12 mouse cellular contexts compared by ENCODE assay signal in genomic region chr14:120433931-120434398, GRCm38 (mm10). TPM values are rescaled to one million over a fixed set of nuclear protein-coding genes. Genes with fewer than 3 reads are reported as not detected.
DNase-seq lines count a peak whose midpoint lies in the region; ATAC-seq and TF ChIP-seq lines count a peak whose summit lies in the region.
"Had no signal": no experiment of that assay in that cellular context is flagged by ENCODE, and none has a peak within 500 bp of the region (broad histone marks: within the 10 kb centered on the region; RNA-seq: fewer than 3 reads in every experiment).

No protein-coding gene starts in this region.

- no peaks in the 10 kb centered on the region for H3K36me3 ChIP-seq in hindbrain, embryonic 11.5 days (ENCODE audit: control insufficient read depth, insufficient read depth, low read length)
- H3K36me3 ChIP-seq in hindbrain, embryonic 10.5 days: no peaks in the 10 kb centered on the region
- H3K36me3 ChIP-seq in intestine, embryonic 16.5 days (ENCODE audit: control insufficient read depth, insufficient read depth, low read length): peaks cover 10% of the 10 kb centered on the region

- TF ChIP-seq CTCF in brain, embryonic 14.5 days (IDR thresholded peaks at IDR 0.05; ENCODE audit: borderline replicate concordance, extremely low read depth, insufficient read depth, insufficient read length): no peak

- peak; percentile 7 for DNase-seq in hindbrain, embryonic 11.5 days (ENCODE audit: low spot score)
- no peak for DNase-seq in hindbrain, embryonic 10.5 days (ENCODE audit: low spot score)
- DNase-seq in 3T3-L1 (ENCODE audit: low read depth, low spot score): peak; percentile 86
- DNase-seq in brain, embryonic 14.5 days (ENCODE audit: low read depth): peak; percentile 17
- DNase-seq in adrenal gland, postnatal 10 days: no peak
- no peak for DNase-seq in embryo, embryonic 10 days (ENCODE audit: low spot score)
- DNase-seq: cerebellum, adult 9-11 months; lung, postnatal 4 days had no signal

- peak overlapping the region; percentile 12; the same call in 1 of the 2 replicates for H3K27ac ChIP-seq in hindbrain, embryonic 11.5 days (ENCODE audit: low read depth, low read length)
- no peak overlapping the region for H3K27ac ChIP-seq in hindbrain, embryonic 10.5 days
- H3K27ac ChIP-seq in intestine, embryonic 16.5 days (ENCODE audit: low read length): no peak overlapping the region

- H3K9me3 ChIP-seq in hindbrain, embryonic 11.5 days (ENCODE audit: control insufficient read depth, low read length): no peaks in the 10 kb centered on the region
- no peaks in the 10 kb centered on the region for H3K9me3 ChIP-seq in hindbrain, embryonic 10.5 days
- 0 out of 2 replicates have a peak, but pooled peaks cover 3% of the 10 kb centered on the region for H3K9me3 ChIP-seq in intestine, embryonic 16.5 days (ENCODE audit: control insufficient read depth, low read length)
- H3K9me3 ChIP-seq: G1E had no signal

- ATAC-seq in hindbrain, embryonic 11.5 days (ENCODE audit: low FRiP score): no peak
- peak; percentile 77 for ATAC-seq in intestine, embryonic 16.5 days
- no peak for ATAC-seq in megakaryocyte-erythroid progenitor cell, adult 5-6 weeks (replicated peaks; ENCODE audit: low FRiP score, low TSS enrichment, poor library complexity, severe bottlenecking)

- TF ChIP-seq POLR2A in brain, embryonic 14.5 days (IDR thresholded peaks at IDR 0.05; ENCODE audit: borderline replicate concordance, extremely low read depth, insufficient read depth, insufficient read length, poor library complexity, severe bottlenecking): no peak

- H3K4me3 ChIP-seq in hindbrain, embryonic 11.5 days (ENCODE audit: low read depth, low read length): no peak overlapping the region
- H3K4me3 ChIP-seq in hindbrain, embryonic 10.5 days: no peak overlapping the region
- H3K4me3 ChIP-seq in intestine, embryonic 16.5 days (ENCODE audit: low read length): no peak overlapping the region
- H3K4me3 ChIP-seq: heart, embryonic 12.5 days had no signal

- H3K9ac ChIP-seq in hindbrain, embryonic 11.5 days (ENCODE audit: low read depth, low read length): no peak overlapping the region
- no peak overlapping the region for H3K9ac ChIP-seq in intestine, embryonic 16.5 days (ENCODE audit: low read depth, low read length)
- H3K9ac ChIP-seq: heart, embryonic 12.5 days had no signal

- no peak overlapping the region for H3K4me2 ChIP-seq in hindbrain, embryonic 11.5 days (replicated peaks; ENCODE audit: low read depth, low read length)
- H3K4me2 ChIP-seq in intestine, embryonic 16.5 days (ENCODE audit: low read depth, low read length): no peak overlapping the region
- H3K4me2 ChIP-seq: heart, embryonic 12.5 days had no signal

- H3K4me1 ChIP-seq in hindbrain, embryonic 11.5 days (replicated peaks; ENCODE audit: control insufficient read depth, insufficient read depth, low read length): no peaks in the 10 kb centered on the region
- H3K4me1 ChIP-seq in hindbrain, embryonic 10.5 days (replicated peaks): no peaks in the 10 kb centered on the region
- H3K4me1 ChIP-seq in intestine, embryonic 16.5 days (ENCODE audit: control insufficient read depth, insufficient read depth, low read length): no peaks in the 10 kb centered on the region
- H3K4me1 ChIP-seq: heart, embryonic 12.5 days had no signal

- no peaks in the 10 kb centered on the region for H3K27me3 ChIP-seq in hindbrain, embryonic 11.5 days (ENCODE audit: control insufficient read depth, insufficient read depth, low read length)
- H3K27me3 ChIP-seq in hindbrain, embryonic 10.5 days (ENCODE audit: insufficient read depth, poor library complexity, severe bottlenecking): no peaks in the 10 kb centered on the region
- H3K27me3 ChIP-seq in intestine, embryonic 16.5 days (replicated peaks; ENCODE audit: control insufficient read depth, insufficient read depth, low read length): no peaks in the 10 kb centered on the region
- H3K27me3 ChIP-seq: heart, embryonic 12.5 days had no signal

- 71% methylated on average over 8 of the region's 8 CpGs for WGBS in hindbrain, embryonic 11.5 days
- WGBS in hindbrain, embryonic 10.5 days: 77% methylated on average over 8 of the region's 8 CpGs
- 77% methylated on average over 8 of the region's 8 CpGs for WGBS in intestine, embryonic 16.5 days

RNA-seq across cellular contexts. Expression of gene Rap2a, which starts 44.3 kb away (rescaled TPM):
- 19.2 and 20.1 TPM in 2 replicates for polyA plus RNA-seq in hindbrain, embryonic 11.5 days (2014; fragmentation: Nextera tagmentation; extraction: Ambion mirVana)
- polyA plus RNA-seq in hindbrain, embryonic 10.5 days (2016; fragmentation: Nextera tagmentation; extraction: Ambion mirVana): 11.6 and 13.1 TPM in 2 replicates
- polyA plus RNA-seq in brain, embryonic 14.5 days (2012; rRNA removed): 30.9 and 37.0 TPM in 2 replicates
- 5.5 and 5.6 TPM in 2 replicates for polyA plus RNA-seq in intestine, embryonic 16.5 days (2015; fragmentation: Nextera tagmentation; extraction: Ambion mirVana)
- 3.4 and 4.6 TPM in 2 replicates for total RNA-seq in megakaryocyte-erythroid progenitor cell, adult 5-6 weeks (2014; fragmentation: Nextera tagmentation)
- 3.1 and 3.7 TPM in 2 replicates for total RNA-seq in megakaryocyte-erythroid progenitor cell, adult 5-6 weeks (2017)
- total RNA-seq in adrenal gland, postnatal 10 days (2021): 10 to 100 TPM; 20.4 to 23.4 TPM

Comparison
In these comparisons a context has a peak if more than half of its experiments do, and no peak if none do; other contexts are left out.
1. DNase-seq: peak in hindbrain, embryonic 11.5 days (single experiment), 3T3-L1 (single experiment) and brain, embryonic 14.5 days (single experiment); none in hindbrain, embryonic 10.5 days (single experiment), adrenal gland, postnatal 10 days (single experiment) and embryo, embryonic 10 days (single experiment).